Mouse (Mus musculus) ES-Bruce4 (cell line): ENCODE measurements around the gene Itsn1. TPM values are rescaled to one million over a fixed set of nuclear protein-coding genes. Genes with fewer than 3 reads are reported as not detected.

Experiments
- H3K27ac ChIP-seq: 2 replicates; pipeline ENCODE4 v1.5.1; 2012; ENCODE audit warnings: low read length, inconsistent platforms; ENCODE audit not compliant: insufficient read depth
- H3K27me3 ChIP-seq: 2 replicates; pipeline ENCODE4 v1.6.1; 2012; ENCODE audit warnings: mild to moderate bottlenecking, low read length, inconsistent platforms; ENCODE audit not compliant: control insufficient read depth, poor library complexity, insufficient read depth, severe bottlenecking
- H3K36me3 ChIP-seq: 2 replicates; pipeline ENCODE4 v1.6.1; 2012; ENCODE audit warnings: inconsistent platforms, mild to moderate bottlenecking, low read length, moderate library complexity; ENCODE audit not compliant: control insufficient read depth, poor library complexity, insufficient read depth, severe bottlenecking
- H3K4me1 ChIP-seq: one replicate; pipeline ENCODE4 v1.8.1; 2011; ENCODE audit warnings: low read length; ENCODE audit not compliant: control insufficient read depth, insufficient read depth
- H3K4me3 ChIP-seq: 2 replicates; pipeline ENCODE4 v1.5.1; 2011; ENCODE audit warnings: low read depth, mild to moderate bottlenecking, low read length
- H3K9ac ChIP-seq: 2 replicates; pipeline ENCODE4 v1.6.1; 2012; ENCODE audit warnings: low read depth, mild to moderate bottlenecking, inconsistent platforms; ENCODE audit not compliant: poor library complexity, severe bottlenecking
- H3K9me3 ChIP-seq: replicated peaks from 2 replicates; pipeline ENCODE4 v1.6.1; 2012; ENCODE audit warnings: mild to moderate bottlenecking, low read length, inconsistent platforms; ENCODE audit not compliant: control insufficient read depth, poor library complexity, insufficient read depth, severe bottlenecking
- CTCF ChIP-seq: IDR thresholded peaks from one replicate; pipeline ENCODE4 v1.8.1; 2011; ENCODE audit warnings: low read depth, low read length
- EP300 ChIP-seq: IDR thresholded peaks from 2 replicates; pipeline ENCODE4 v1.6.1; 2011; ENCODE audit warnings: low read depth, low read length; ENCODE audit not compliant: insufficient read depth
- POLR2A ChIP-seq: IDR thresholded peaks from one replicate; pipeline ENCODE4 v1.8.1; 2011; ENCODE audit warnings: low read length; ENCODE audit not compliant: insufficient read depth
- polyA plus RNA-seq: library from polyadenylated mRNA; stranded (reverse); fragments of >200 nt; gene quantifications from 2 replicates; pipeline ENCODE4 v1.2.4, GENCODE M21; 2011; ENCODE audit warnings: low read depth; ENCODE audit not compliant: missing spikeins, insufficient read depth, insufficient read length

The Itsn1 gene
- polyA plus RNA-seq, 1 experiment: 85.7 TPM

GRCm38 (mm10) chr16:91746101-91746950 is 17.2 kb downstream of the Itsn1 start:
- Histone ChIP-seq H3K9me3 (0 out of 2 replicates have a peak, but pooled peaks cover 3% of the 10 kb centered on the region), H3K36me3 (no peaks in the 10 kb centered on the region), H3K27me3 (no peaks in the 10 kb centered on the region), H3K9ac (no peak overlapping the region), H3K4me3 (no peak overlapping the region), H3K4me1 (peaks cover under 1% of the 10 kb centered on the region), H3K27ac (no peak overlapping the region)
- TF ChIP-seq POLR2A (no peak), CTCF (no peak), EP300 (no peak)

- no peak overlapping the region for H3K4me3 ChIP-seq
- H3K36me3 ChIP-seq: no peaks in the 10 kb centered on the region
- no peak overlapping the region for H3K9ac ChIP-seq
- TF ChIP-seq POLR2A (no peak), CTCF (no peak), EP300 (no peak)
- H3K9me3 ChIP-seq: peaks cover 7% of the 10 kb centered on the region
- no peaks in the 10 kb centered on the region for H3K4me1 ChIP-seq
- no peaks in the 10 kb centered on the region for H3K27me3 ChIP-seq
- H3K27ac ChIP-seq: no peak overlapping the region
Observed at GRCm38 (mm10) chr16:91747567-91747966, 18.5 kb downstream of the Itsn1 start.

GRCm38 (mm10) chr16:91751644-91752385 is 22.7 kb downstream of the Itsn1 start:
- no peaks in the 10 kb centered on the region for H3K36me3 ChIP-seq

GRCm38 (mm10) chr16:91753611-91754010 is 24.5 kb downstream of the Itsn1 start:
- no peak overlapping the region for H3K9ac ChIP-seq
- no peak for TF ChIP-seq CTCF
- TF ChIP-seq POLR2A: no peak
- no peak for TF ChIP-seq EP300
- H3K27me3 ChIP-seq: no peaks in the 10 kb centered on the region
- H3K27ac ChIP-seq: no peak overlapping the region
- H3K36me3 ChIP-seq: no peaks in the 10 kb centered on the region
- H3K9me3 ChIP-seq: peaks cover 7% of the 10 kb centered on the region
- no peaks in the 10 kb centered on the region for H3K4me1 ChIP-seq
- no peak overlapping the region for H3K4me3 ChIP-seq

More at GRCm38 (mm10) chr16:91751644-91752385, 22.7 kb downstream of the Itsn1 start:
- Histone ChIP-seq H3K9ac (no peak overlapping the region), H3K27me3 (no peaks in the 10 kb centered on the region), H3K4me3 (no peak overlapping the region), H3K4me1 (no peaks in the 10 kb centered on the region), H3K27ac (no peak overlapping the region), H3K9me3 (peaks cover 7% of the 10 kb centered on the region)
- TF ChIP-seq POLR2A (no peak), CTCF (no peak), EP300 (no peak)

- no peaks in the 10 kb centered on the region for H3K27me3 ChIP-seq
- no peaks in the 10 kb centered on the region for H3K36me3 ChIP-seq
- no peak for TF ChIP-seq POLR2A
- TF ChIP-seq EP300: no peak
- TF ChIP-seq CTCF: no peak
- H3K27ac ChIP-seq: no peak overlapping the region
- H3K9ac ChIP-seq: no peak overlapping the region
- no peaks in the 10 kb centered on the region for H3K4me1 ChIP-seq
- H3K4me3 ChIP-seq: no peak overlapping the region
- peaks cover 7% of the 10 kb centered on the region for H3K9me3 ChIP-seq
Observed at GRCm38 (mm10) chr16:91754957-91755356, 25.9 kb downstream of the Itsn1 start.

- TF ChIP-seq CTCF: no peak
- TF ChIP-seq EP300: no peak
- no peak for TF ChIP-seq POLR2A
- peaks cover 2% of the 10 kb centered on the region for H3K4me1 ChIP-seq
- H3K4me3 ChIP-seq: no peak overlapping the region
- H3K27ac ChIP-seq: no peak overlapping the region
- no peaks in the 10 kb centered on the region for H3K9me3 ChIP-seq
- H3K9ac ChIP-seq: no peak overlapping the region
- no peaks in the 10 kb centered on the region for H3K36me3 ChIP-seq
- no peaks in the 10 kb centered on the region for H3K27me3 ChIP-seq
Observed at GRCm38 (mm10) chr16:91761202-91761601, 32.1 kb downstream of the Itsn1 start.
